Mouse (Mus musculus) neural tube, embryonic 13.5 days (tissue): ENCODE data around the gene Map4k2. TPM values are rescaled to one million over a fixed set of nuclear protein-coding genes. Genes with fewer than 3 reads are reported as not detected.

Experiments used
- ATAC-seq: fragments of 200-750 bp; cut with Nextera tagmentation; 2 replicates; pipeline ENCODE4 v1.8.0; 2017; ENCODE audit warnings: low read depth, mild to moderate bottlenecking, moderate TSS enrichment, moderate library complexity
- H3K27ac ChIP-seq: fragments of 300-500 bp; sonication (generic); replicated peaks from 2 replicates; pipeline ENCODE4 v1.5.1; 2015; ENCODE audit warnings: moderate library complexity, mild to moderate bottlenecking, inconsistent platforms
- H3K27me3 ChIP-seq: fragments of 300-500 bp; sonication (generic); 2 replicates; pipeline ENCODE4 v1.6.1; 2015; ENCODE audit warnings: mild to moderate bottlenecking, inconsistent platforms
- H3K36me3 ChIP-seq: fragments of 300-500 bp; sonication (generic); 2 replicates; pipeline ENCODE4 v1.6.1; 2015; ENCODE audit warnings: mild to moderate bottlenecking, inconsistent platforms
- H3K4me1 ChIP-seq: fragments of 300-500 bp; sonication (generic); replicated peaks from 2 replicates; pipeline ENCODE4 v1.6.1; 2015; ENCODE audit warnings: inconsistent platforms
- H3K4me2 ChIP-seq: fragments of 300-500 bp; sonication (generic); 2 replicates; pipeline ENCODE4 v1.6.1; 2015; ENCODE audit warnings: inconsistent platforms, mild to moderate bottlenecking, moderate library complexity
- H3K4me3 ChIP-seq: fragments of 300-500 bp; sonication (generic); 2 replicates; pipeline ENCODE4 v1.5.1; 2015; ENCODE audit warnings: mild to moderate bottlenecking, inconsistent platforms
- H3K9ac ChIP-seq: fragments of 300-500 bp; sonication (generic); 2 replicates; pipeline ENCODE4 v1.6.1; 2015; ENCODE audit warnings: moderate library complexity, mild to moderate bottlenecking, inconsistent platforms
- H3K9me3 ChIP-seq: fragments of 300-500 bp; sonication (generic); 2 replicates; pipeline ENCODE4 v1.6.1; 2016; ENCODE audit warnings: inconsistent platforms
- WGBS: fragments of 180-500 bp; shearing (Covaris S2); methylation state at CpG from one replicate; pipeline ENCODE4 v1.1.7; 2015; 5-methylcytosine and 5-hydroxymethylcytosine counted together
- polyA plus RNA-seq: library from polyadenylated mRNA; unstranded; fragments of >200 nt; fragmentation: Nextera tagmentation; extraction: Ambion mirVana; gene quantifications from 2 replicates; pipeline ENCODE4 v1.2.1, GENCODE M21; 2015

The Map4k2 gene
- polyA plus RNA-seq, 1 experiment from 2014 or later, result 17.0 TPM

DNA sequence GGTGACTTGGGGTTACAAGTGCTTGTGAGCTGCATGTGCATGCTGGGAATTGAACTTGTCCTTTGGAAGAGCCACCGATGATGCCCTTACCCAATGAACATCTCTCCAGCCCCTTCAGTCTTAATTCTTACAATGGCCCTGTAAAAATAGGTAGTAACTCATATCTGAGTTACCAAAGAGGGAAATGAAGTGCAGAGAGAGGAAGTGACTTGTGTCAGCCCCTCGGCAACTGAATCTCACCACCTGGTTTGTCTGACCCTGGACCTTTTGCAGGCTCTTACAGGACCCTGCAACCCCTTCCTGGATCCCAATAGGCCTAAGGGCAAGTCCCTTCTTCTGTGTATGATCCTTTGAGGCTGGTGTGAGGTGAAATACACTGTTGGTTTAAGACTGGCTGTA is 11.2 kb downstream of the Map4k2 start:
- Histone ChIP-seq H3K27ac (no peak overlapping the region), H3K4me2 (no peak overlapping the region), H3K4me3 (no peak overlapping the region), H3K27me3 (no peaks in the 10 kb centered on the region), H3K9ac (no peak overlapping the region), H3K36me3 (peaks cover 68% of the 10 kb centered on the region), H3K9me3 (no peaks in the 10 kb centered on the region), H3K4me1 (no peaks in the 10 kb centered on the region; the same call in 1 of the 2 replicates)
- WGBS, result 86% methylated on average over 2 of the region's 2 CpGs
- no peak for ATAC-seq

DNA sequence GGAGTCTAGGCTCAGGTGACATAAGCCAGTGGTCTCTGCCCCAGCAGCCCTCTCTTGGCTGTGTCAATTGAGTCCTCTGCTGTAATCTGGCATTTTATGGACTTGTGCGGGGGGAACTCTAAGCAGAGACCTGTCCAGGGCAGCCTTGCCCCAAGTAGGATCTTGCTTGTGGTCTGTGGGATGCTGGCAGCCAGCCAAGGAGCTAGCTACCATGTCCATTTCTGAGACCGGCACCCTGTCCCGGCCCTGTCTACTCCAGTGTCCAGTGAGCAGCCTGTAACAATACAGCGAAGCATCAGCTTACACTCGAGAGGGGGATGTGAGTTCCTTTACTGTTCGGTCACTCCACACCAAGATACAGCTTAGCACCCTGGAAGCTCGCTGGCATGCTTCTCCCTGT is 13.1 kb downstream of the Map4k2 start:
- Histone ChIP-seq H3K9me3 (no peaks in the 10 kb centered on the region), H3K36me3 (peaks cover 49% of the 10 kb centered on the region), H3K9ac (no peak overlapping the region), H3K4me3 (no peak overlapping the region), H3K27ac (no peak overlapping the region), H3K4me1 (no peaks in the 10 kb centered on the region; the same call in 1 of the 2 replicates), H3K27me3 (no peaks in the 10 kb centered on the region), H3K4me2 (no peak overlapping the region)
- ATAC-seq, result no peak
- 88% methylated on average over 7 of the region's 7 CpGs for WGBS

DNA sequence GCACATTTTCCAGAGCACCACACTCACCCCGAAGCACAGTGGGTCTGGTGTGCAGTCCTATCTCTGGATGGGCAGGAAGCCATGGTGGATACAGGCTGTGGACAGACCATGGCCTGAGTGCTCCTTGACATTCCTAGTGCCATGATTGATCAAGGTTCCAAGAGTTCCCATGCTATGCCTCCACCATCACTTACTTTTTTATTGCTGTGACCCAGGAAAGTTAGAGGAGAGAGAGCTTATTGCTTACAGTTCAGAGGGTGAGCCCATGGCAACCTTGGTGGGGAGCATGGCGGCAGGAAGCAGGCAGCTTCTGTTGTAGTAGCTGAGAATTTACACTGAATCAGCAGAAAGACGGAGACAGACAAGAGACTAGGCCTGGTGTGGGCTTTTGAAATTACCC is 20.4 kb downstream of the Map4k2 start:
- Histone ChIP-seq H3K27ac (no peak overlapping the region), H3K4me1 (peaks cover 26% of the 10 kb centered on the region), H3K9ac (no peak overlapping the region), H3K4me3 (no peak overlapping the region), H3K9me3 (no peaks in the 10 kb centered on the region), H3K27me3 (no peaks in the 10 kb centered on the region), H3K36me3 (peaks cover 18% of the 10 kb centered on the region), H3K4me2 (no peak overlapping the region)
- ATAC-seq, result no peak
- WGBS, result 93% methylated on average over 3 of the region's 3 CpGs

DNA sequence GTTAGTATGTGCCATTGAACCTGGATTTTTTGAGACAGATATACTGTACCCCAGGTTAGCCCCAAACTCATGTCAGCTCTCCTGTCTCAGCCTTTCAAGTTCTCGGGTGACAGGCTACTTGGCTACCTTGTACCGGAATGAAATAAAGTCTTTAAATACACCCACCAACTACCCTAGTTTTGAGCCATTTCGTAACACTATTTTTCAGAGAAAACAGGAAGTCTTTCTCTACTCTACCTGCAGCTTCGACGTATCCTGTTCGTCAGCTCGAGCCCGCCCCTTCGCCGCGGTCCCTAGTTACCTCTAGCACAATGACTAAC is 22.1 kb downstream of the Map4k2 start:
- Histone ChIP-seq H3K9me3 (no peaks in the 10 kb centered on the region), H3K36me3 (peaks cover 35% of the 10 kb centered on the region), H3K9ac (peak overlapping the region; percentile 60), H3K27me3 (no peaks in the 10 kb centered on the region), H3K4me1 (peaks cover 39% of the 10 kb centered on the region), H3K4me3 (peak overlapping the region; percentile 99), H3K4me2 (peak overlapping the region; percentile 60), H3K27ac (peak overlapping the region; percentile 99)
- ATAC-seq, result no peak
- WGBS, result 3% methylated on average over 11 of the region's 11 CpGs

DNA sequence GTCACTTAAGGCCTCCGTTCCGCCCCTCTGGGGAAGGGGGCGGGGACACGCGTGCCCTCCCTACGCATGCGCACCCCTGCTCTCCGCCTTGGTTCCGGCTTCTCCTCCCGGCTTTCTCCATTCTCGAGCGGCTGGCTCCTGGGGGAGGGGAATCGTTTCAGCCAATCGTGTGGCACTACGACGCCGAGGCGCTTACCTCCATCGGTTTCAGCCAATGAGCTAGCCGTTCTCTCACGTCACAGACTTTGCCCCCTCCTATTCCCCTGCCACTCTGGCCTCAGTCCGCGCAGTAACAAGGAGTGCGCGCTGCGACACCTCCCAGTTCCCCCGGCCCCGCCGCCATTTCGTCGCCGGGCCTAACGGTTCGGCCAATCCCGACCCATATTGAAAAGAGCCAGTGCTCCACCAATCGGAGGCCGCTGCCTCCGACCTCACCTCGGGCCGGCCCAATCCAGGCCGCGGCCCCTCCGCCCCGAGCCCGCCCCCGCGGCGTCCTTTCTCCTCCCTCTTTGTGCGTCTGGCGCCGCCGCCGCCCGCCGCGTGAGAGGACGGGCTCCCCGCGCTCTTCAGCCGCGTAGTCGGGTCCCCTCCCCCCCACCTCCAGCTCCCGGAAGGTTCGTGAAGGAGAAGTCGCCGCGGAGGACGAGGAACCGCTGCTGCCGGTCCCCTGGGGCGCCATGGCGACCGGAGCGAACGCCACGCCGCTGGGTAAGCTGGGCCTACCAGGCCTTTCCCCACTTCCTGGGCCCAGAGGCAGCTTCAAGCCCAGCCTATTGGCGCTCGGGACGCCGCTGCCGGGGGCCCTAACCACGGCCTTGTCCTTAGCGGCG is 22.7 kb downstream of the Map4k2 start, which contains the start of gene Sf1:
TSS of gene Sf1 (plus strand) at position 280 of the 830 bp plus-strand sequence.
- no peaks in the 10 kb centered on the region for H3K9me3 ChIP-seq
- H3K4me2 ChIP-seq, result peak within 1 kb of the TSS; percentile 87
- peak within 1 kb of the TSS; percentile 99 for H3K27ac ChIP-seq
- 1% methylated on average over 84 of the region's 85 CpGs for WGBS
- H3K4me3 ChIP-seq, result peak within 1 kb of the TSS; percentile 99
- H3K4me1 ChIP-seq, result peaks cover 39% of the 10 kb centered on the region
- ATAC-seq, result peak; percentile 99
- H3K9ac ChIP-seq, result peak within 1 kb of the TSS; percentile 98
- H3K27me3 ChIP-seq, result no peaks in the 10 kb centered on the region
- H3K36me3 ChIP-seq, result peaks cover 41% of the 10 kb centered on the region

DNA sequence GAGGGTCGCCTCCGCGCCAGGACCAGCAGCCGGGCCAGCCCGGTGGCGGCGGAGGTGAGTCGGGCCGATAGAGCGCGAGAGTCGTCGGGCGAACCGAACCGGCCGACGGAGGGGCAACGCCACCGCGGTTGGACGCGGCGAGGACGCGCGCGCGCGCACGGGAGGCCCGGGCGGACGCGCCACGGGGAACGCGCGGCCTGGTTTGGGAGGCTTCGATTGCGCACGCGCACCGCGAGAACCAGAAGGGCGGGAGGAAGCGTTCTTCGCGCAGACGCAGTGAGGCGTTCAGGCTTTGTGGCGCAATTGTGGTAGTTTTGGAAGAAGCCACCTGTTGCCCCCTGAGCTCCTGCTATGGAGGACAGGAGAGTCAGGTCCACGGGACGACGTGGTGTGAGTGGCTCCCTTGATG is 23.4 kb downstream of the Map4k2 start:
- Histone ChIP-seq H3K36me3 (peaks cover 47% of the 10 kb centered on the region), H3K27ac (peak overlapping the region; percentile 99), H3K9ac (peak overlapping the region; percentile 98), H3K27me3 (no peaks in the 10 kb centered on the region), H3K9me3 (no peaks in the 10 kb centered on the region), H3K4me2 (peak overlapping the region; percentile 87), H3K4me1 (peaks cover 39% of the 10 kb centered on the region), H3K4me3 (peak overlapping the region; percentile 99)
- WGBS, result 1% methylated on average over 55 of the region's 55 CpGs
- peak; percentile 0; the same call in 1 of the 2 replicates for ATAC-seq

DNA sequence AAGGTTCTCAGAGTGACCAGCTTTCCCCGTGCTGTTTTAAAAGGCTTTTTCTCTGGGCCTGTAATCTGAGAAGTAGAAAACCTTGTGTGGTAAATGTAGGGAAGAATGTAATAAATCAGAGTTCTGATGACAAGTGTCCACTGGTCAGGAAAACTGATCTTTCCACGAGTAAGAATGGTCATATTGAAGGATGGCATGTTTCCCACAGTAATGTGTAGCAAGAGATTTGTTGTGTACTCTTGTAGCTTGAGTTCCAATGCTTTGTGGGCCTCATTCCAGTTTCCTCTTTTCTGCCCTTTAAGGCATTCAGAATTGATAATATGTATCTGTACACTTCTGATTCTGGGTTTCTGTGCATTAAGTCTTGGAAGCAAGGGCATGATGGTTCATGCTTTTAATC is 23.9 kb downstream of the Map4k2 start:
- Histone ChIP-seq H3K9me3 (no peaks in the 10 kb centered on the region), H3K4me3 (peak overlapping the region; percentile 99), H3K27ac (peak overlapping the region; percentile 99; the same call in 1 of the 2 replicates), H3K36me3 (peaks cover 49% of the 10 kb centered on the region), H3K27me3 (no peaks in the 10 kb centered on the region), H3K4me1 (peaks cover 39% of the 10 kb centered on the region), H3K9ac (peak overlapping the region; percentile 98), H3K4me2 (peak overlapping the region; percentile 87)
- WGBS, result 0% methylated on average over 2 of the region's 2 CpGs
- ATAC-seq, result no peak

DNA sequence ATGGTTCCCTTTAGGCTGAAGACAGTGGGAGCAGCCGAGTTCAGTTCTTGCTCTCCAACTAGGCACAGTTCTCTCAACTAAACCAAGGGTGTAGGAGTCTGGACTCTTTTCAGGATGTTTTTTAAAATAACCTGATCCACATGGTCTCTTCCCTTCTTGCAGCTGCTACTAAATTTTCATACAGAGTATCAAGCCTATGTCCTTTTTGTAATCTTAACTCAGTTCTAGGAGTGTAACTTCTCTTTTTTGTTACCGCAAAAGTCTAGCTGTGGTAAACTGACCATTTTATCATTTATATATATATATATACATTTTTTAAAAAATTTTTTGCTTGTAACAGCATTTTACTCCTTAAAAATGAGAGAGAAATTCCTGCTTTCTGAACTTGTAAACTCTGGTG is 29.2 kb downstream of the Map4k2 start:
- Histone ChIP-seq H3K4me1 (peaks cover 24% of the 10 kb centered on the region), H3K4me2 (no peak overlapping the region), H3K9me3 (no peaks in the 10 kb centered on the region), H3K4me3 (no peak overlapping the region), H3K27ac (no peak overlapping the region), H3K27me3 (no peaks in the 10 kb centered on the region), H3K9ac (no peak overlapping the region), H3K36me3 (peaks cover 95% of the 10 kb centered on the region)
- ATAC-seq, result no peak
- 84% methylated on average over 2 of the region's 2 CpGs for WGBS

DNA sequence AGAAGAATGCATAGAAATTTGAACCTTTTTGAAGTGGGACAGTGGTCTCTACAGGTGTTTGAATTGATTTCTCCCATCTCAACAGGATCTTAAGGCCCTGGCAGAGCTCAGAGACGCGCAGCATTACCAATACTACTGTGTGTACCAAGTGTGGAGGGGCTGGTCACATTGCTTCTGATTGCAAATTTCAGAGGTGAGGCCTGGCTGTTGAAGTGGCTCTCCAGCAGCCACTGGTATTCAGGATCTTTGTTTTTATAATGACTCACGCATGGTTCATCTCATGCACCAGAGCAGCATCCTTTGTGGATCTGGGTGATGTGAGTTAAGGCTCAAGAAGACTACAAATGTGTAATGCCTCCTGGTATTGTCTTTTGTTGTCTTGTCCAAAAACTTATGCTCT is 31.5 kb downstream of the Map4k2 start:
- no peak for ATAC-seq
- H3K4me3 ChIP-seq, result no peak overlapping the region

DNA sequence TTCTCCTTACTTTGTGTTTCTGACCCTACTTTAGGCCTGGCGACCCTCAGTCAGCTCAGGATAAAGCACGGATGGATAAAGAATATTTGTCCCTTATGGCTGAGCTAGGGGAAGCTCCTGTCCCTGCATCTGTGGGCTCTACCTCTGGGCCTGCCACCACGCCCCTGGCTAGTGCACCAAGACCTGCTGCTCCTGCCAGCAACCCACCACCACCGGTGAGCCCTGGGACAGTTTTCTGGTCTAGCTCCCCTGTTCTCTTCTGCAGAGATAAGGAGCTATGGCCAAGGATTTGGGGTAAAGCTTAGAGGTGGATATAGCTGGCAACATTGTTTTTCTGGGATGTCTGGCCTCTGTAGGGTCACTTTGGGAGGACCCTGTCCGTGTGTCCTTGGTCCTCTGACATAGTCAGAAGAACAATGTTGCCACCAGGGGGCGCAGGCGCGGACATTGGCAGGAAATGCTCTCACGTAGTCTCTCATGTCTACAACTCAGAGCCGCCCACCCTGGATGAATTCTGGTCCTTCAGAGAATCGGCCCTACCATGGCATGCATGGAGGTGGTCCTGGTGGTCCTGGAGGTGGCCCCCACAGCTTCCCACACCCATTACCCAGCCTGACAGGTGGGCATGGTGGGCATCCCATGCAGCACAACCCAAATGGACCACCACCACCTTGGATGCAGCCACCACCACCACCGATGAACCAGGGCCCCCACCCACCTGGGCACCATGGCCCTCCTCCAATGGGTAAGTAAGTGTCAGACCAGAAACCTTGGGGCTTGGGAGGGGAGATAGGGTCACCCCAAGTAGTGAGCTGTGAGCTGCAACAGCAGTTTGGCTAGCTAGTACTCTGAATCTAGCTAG is 32.8 kb downstream of the Map4k2 start:
- Histone ChIP-seq H3K9me3 (no peaks in the 10 kb centered on the region), H3K4me3 (no peak overlapping the region), H3K4me1 (peaks cover 21% of the 10 kb centered on the region), H3K27ac (no peak overlapping the region), H3K27me3 (no peaks in the 10 kb centered on the region), H3K36me3 (peaks cover 98% of the 10 kb centered on the region), H3K9ac (no peak overlapping the region), H3K4me2 (no peak overlapping the region)
- no peak for ATAC-seq
- WGBS, result 66% methylated on average over 12 of the region's 12 CpGs

More for the DNA sequence above, 31.5 kb downstream of the Map4k2 start:
- H3K36me3 ChIP-seq, result peaks cover 97% of the 10 kb centered on the region
- no peaks in the 10 kb centered on the region for H3K9me3 ChIP-seq
- H3K4me2 ChIP-seq, result no peak overlapping the region
- no peak overlapping the region for H3K9ac ChIP-seq
- WGBS, result 92% methylated on average over 3 of the region's 3 CpGs
- H3K27ac ChIP-seq, result no peak overlapping the region
- H3K27me3 ChIP-seq, result no peaks in the 10 kb centered on the region
- peaks cover 13% of the 10 kb centered on the region for H3K4me1 ChIP-seq

DNA sequence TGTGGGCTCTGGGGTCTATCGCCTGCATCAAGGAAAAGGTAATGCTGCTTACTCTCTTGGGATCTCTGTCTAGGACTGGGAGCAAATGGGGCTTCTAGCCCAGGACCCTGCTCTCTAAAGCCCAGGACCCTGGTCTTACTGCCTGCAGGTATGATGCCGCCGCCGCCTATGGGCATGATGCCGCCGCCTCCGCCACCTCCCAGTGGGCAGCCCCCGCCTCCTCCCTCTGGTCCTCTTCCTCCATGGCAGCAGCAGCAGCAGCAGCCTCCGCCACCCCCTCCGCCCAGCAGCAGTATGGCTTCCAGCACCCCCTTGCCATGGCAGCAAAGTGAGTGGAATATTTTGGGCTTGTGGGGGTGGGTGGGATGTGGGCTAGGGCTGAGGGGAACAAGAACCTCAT is 33.6 kb downstream of the Map4k2 start:
- Histone ChIP-seq H3K36me3 (peaks cover 98% of the 10 kb centered on the region), H3K27ac (no peak overlapping the region), H3K4me1 (peaks cover 21% of the 10 kb centered on the region), H3K9me3 (no peaks in the 10 kb centered on the region), H3K9ac (no peak overlapping the region), H3K4me2 (no peak overlapping the region), H3K4me3 (no peak overlapping the region), H3K27me3 (no peaks in the 10 kb centered on the region)
- WGBS, result 96% methylated on average over 10 of the region's 10 CpGs
- no peak for ATAC-seq
